Comparison of ENCODE assay signal across 20 mouse cellular contexts in the genomic region with DNA sequence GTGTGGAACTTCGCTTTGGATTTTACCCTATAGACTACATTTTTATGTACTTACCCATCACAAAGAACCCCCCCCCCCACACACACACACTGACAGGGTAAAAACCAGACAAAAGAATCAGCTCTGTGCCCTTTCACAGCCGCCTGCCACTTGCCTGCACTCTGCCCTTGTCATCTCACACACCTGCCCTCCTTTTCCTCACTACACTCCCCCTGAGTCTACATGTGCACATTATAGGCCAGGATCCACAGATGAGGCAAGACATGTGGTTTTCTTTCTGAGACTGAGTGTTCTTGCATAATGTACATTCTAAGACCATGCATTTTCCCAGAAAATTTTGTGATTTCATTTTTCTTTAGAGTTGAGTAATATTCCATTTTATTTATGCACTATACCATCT. TPM values are rescaled to one million over a fixed set of nuclear protein-coding genes. Genes with fewer than 3 reads are reported as not detected.
DNase-seq lines count a peak whose midpoint lies in the region; ATAC-seq and TF ChIP-seq lines count a peak whose summit lies in the region.
"Had no signal": no experiment of that assay in that cellular context is flagged by ENCODE, and none has a peak within 500 bp of the region (broad histone marks: within the 10 kb centered on the region; RNA-seq: fewer than 3 reads in every experiment).

No protein-coding gene starts in this region.

- no peak overlapping the region for H3K4me3 ChIP-seq in heart, embryonic 10.5 days
- H3K4me3 ChIP-seq in thymus, adult 2 months (ENCODE audit: control insufficient read depth, insufficient read depth, low read length), result no peak overlapping the region
- no peak overlapping the region for H3K4me3 ChIP-seq in liver, embryonic 15.5 days (replicated peaks)
- H3K4me3 ChIP-seq: forebrain, embryonic 13.5 days; hindbrain, embryonic 12.5 days; layer of hippocampus, adult 2 months; limb, embryonic 15.5 days had no signal

- no peak overlapping the region for H3K27ac ChIP-seq in heart, embryonic 10.5 days
- H3K27ac ChIP-seq in thymus, adult 2 months (ENCODE audit: control insufficient read depth, insufficient read depth, low read length), result no peak overlapping the region
- H3K27ac ChIP-seq in liver, embryonic 15.5 days (replicated peaks), result peak overlapping the region; percentile 71; the same call in 1 of the 2 replicates
- H3K27ac ChIP-seq: forebrain, embryonic 13.5 days; hindbrain, embryonic 12.5 days; layer of hippocampus, adult 2 months; limb, embryonic 15.5 days had no signal

- 60% methylated on average over 2 of the region's 2 CpGs for WGBS in heart, embryonic 10.5 days
- WGBS in thymus, adult 2 months, result 68% methylated on average over 2 of the region's 2 CpGs
- WGBS in liver, embryonic 15.5 days (ENCODE audit: insufficient replicate concordance), result 66% methylated on average over 2 of the region's 2 CpGs

- peak; percentile 62 for DNase-seq in heart, embryonic 10.5 days (ENCODE audit: low spot score)
- DNase-seq in heart, postnatal 25 days (ENCODE audit: low spot score), result no peak
- DNase-seq in thymus, postnatal 10 days (ENCODE audit: low spot score in 2 of 2), result peak; percentile 28 to 35
- no peak for DNase-seq in thymus, adult 2 months
- no peak for DNase-seq in layer of hippocampus, adult 18-20 months (ENCODE audit: low spot score in 2 of 2)
- DNase-seq in frontal cortex, postnatal 36 days (ENCODE audit: low spot score in 2 of 2), result no peak
- DNase-seq: B cell, adult 2 months; cerebellum, adult 2 months; cerebellum, postnatal 36 days; gastrocnemius, postnatal 25 days; kidney, adult 2 months; kidney, postnatal 10 days; midbrain, embryonic 14.5 days; right cerebral cortex, postnatal 14 days; spleen, adult 18-20 months had no signal

- peaks cover 45% of the 10 kb centered on the region for H3K36me3 ChIP-seq in heart, embryonic 10.5 days
- peaks cover 4% of the 10 kb centered on the region for H3K36me3 ChIP-seq in thymus, adult 2 months (ENCODE audit: control insufficient read depth, insufficient read depth, low read length)
- peaks cover 43% of the 10 kb centered on the region for H3K36me3 ChIP-seq in liver, embryonic 15.5 days (replicated peaks)

- H3K9me3 ChIP-seq in heart, embryonic 10.5 days, result no peaks in the 10 kb centered on the region
- no peaks in the 10 kb centered on the region for H3K9me3 ChIP-seq in liver, embryonic 15.5 days (replicated peaks)
- H3K9me3 ChIP-seq: limb, embryonic 15.5 days had no signal

- H3K27me3 ChIP-seq in heart, embryonic 10.5 days (ENCODE audit: insufficient read depth, poor library complexity, severe bottlenecking), result no peaks in the 10 kb centered on the region
- H3K27me3 ChIP-seq in thymus, adult 2 months (ENCODE audit: control insufficient read depth, insufficient read depth, low read length), result no peaks in the 10 kb centered on the region
- H3K27me3 ChIP-seq in liver, embryonic 15.5 days, result no peaks in the 10 kb centered on the region
- H3K27me3 ChIP-seq: forebrain, embryonic 13.5 days; hindbrain, embryonic 12.5 days; limb, embryonic 15.5 days had no signal

- intact Hi-C loops in heart, postnatal 25 days (cut with DNase I), result no loop called here

- peaks cover 67% of the 10 kb centered on the region for H3K4me1 ChIP-seq in heart, embryonic 10.5 days
- peaks cover 20% of the 10 kb centered on the region for H3K4me1 ChIP-seq in thymus, adult 2 months (replicated peaks; ENCODE audit: control insufficient read depth, insufficient read depth, low read length)
- H3K4me1 ChIP-seq in liver, embryonic 15.5 days (replicated peaks), result peaks cover 49% of the 10 kb centered on the region

- no peak for ATAC-seq in liver, embryonic 15.5 days (ENCODE audit: insufficient read depth)
- ATAC-seq: forebrain, embryonic 13.5 days had no signal

- no peak for TF ChIP-seq POLR2A in thymus, adult 2 months (IDR thresholded peaks at IDR 0.05; ENCODE audit: control insufficient read depth, extremely low read depth, insufficient read depth, low read length, poor library complexity)

- no peak overlapping the region for H3K9ac ChIP-seq in liver, embryonic 15.5 days
- H3K9ac ChIP-seq: forebrain, embryonic 13.5 days; hindbrain, embryonic 12.5 days; limb, embryonic 15.5 days had no signal

- no peak overlapping the region; the same call in none of the 2 replicates for H3K4me2 ChIP-seq in liver, embryonic 15.5 days
- H3K4me2 ChIP-seq: forebrain, embryonic 13.5 days; hindbrain, embryonic 12.5 days; limb, embryonic 15.5 days had no signal

- no peak for TF ChIP-seq CTCF in thymus, adult 2 months (IDR thresholded peaks at IDR 0.05; ENCODE audit: borderline replicate concordance, control insufficient read depth, extremely low read depth, insufficient read depth, low read length, poor library complexity)

RNA-seq across cellular contexts. Expression of gene Arid2, which starts 12.1 kb away (rescaled TPM):
- 18.3 and 22.0 TPM in 2 replicates for polyA plus RNA-seq in heart, embryonic 10.5 days (2016; fragmentation: Nextera tagmentation; extraction: Ambion mirVana)
- total RNA-seq in heart, postnatal 25 days (2021), result 10 to 100 TPM; 21.0 to 26.9 TPM
- 70.8 and 85.7 TPM in 2 replicates for polyA plus RNA-seq in thymus, adult 2 months (2012; rRNA removed)
- polyA plus RNA-seq in liver, embryonic 15.5 days (2015; fragmentation: Nextera tagmentation; extraction: Ambion mirVana), result 7.5 and 8.0 TPM in 2 replicates
- 10 to 100 TPM; 33.5 to 34.2 TPM for total RNA-seq in layer of hippocampus, adult 18-20 months (2021)

Comparison
In these comparisons a context has a peak if more than half of its experiments do, and no peak if none do; other contexts are left out.
1. DNase-seq: peak in heart, embryonic 10.5 days (single experiment) and thymus, postnatal 10 days (2 of 2); none in heart, postnatal 25 days (single experiment), thymus, adult 2 months (single experiment), layer of hippocampus, adult 18-20 months (0 of 2) and frontal cortex, postnatal 36 days (0 of 2).